Mouse (Mus musculus) kidney, embryonic 15.5 days (tissue): ENCODE measurements around the gene BC028528. TPM values are rescaled to one million over a fixed set of nuclear protein-coding genes. Genes with fewer than 3 reads are reported as not detected.
"Not testable (repeated sequence)": the region's sequence is repeated elsewhere in the genome, so short reads cannot be mapped to it uniquely, and the experiment has no call there.

Experiments used
- ATAC-seq: fragments of 200-750 bp; cut with Nextera tagmentation; replicated peaks from 2 replicates; pipeline ENCODE4 v1.8.0; 2017; ENCODE audit warnings: moderate TSS enrichment; ENCODE audit not compliant: low FRiP score
- H3K27ac ChIP-seq: fragments of 300-500 bp; sonication (generic); 2 replicates; pipeline ENCODE4 v1.5.1; 2015; ENCODE audit warnings: mild to moderate bottlenecking, inconsistent platforms
- H3K27me3 ChIP-seq: fragments of 300-500 bp; sonication (generic); 2 replicates; pipeline ENCODE4 v1.6.1; 2015; ENCODE audit warnings: inconsistent platforms
- H3K36me3 ChIP-seq: fragments of 300-500 bp; sonication (generic); 2 replicates; pipeline ENCODE4 v1.6.1; 2015; ENCODE audit warnings: inconsistent platforms
- H3K4me1 ChIP-seq: fragments of 300-500 bp; sonication (generic); 2 replicates; pipeline ENCODE4 v1.6.1; 2015; ENCODE audit warnings: inconsistent platforms
- H3K4me2 ChIP-seq: fragments of 300-500 bp; sonication (generic); 2 replicates; pipeline ENCODE4 v1.6.1; 2015; ENCODE audit warnings: moderate library complexity, mild to moderate bottlenecking, inconsistent platforms
- H3K4me3 ChIP-seq: fragments of 300-500 bp; sonication (generic); replicated peaks from 2 replicates; pipeline ENCODE4 v1.5.1; 2015; ENCODE audit warnings: mild to moderate bottlenecking, inconsistent platforms
- H3K9ac ChIP-seq: fragments of 300-500 bp; sonication (generic); 2 replicates; pipeline ENCODE4 v1.6.1; 2015; ENCODE audit warnings: mild to moderate bottlenecking, inconsistent platforms
- H3K9me3 ChIP-seq: fragments of 300-500 bp; sonication (generic); replicated peaks from 2 replicates; pipeline ENCODE4 v1.6.1; 2016; ENCODE audit warnings: inconsistent platforms
- WGBS: fragments of 180-500 bp; shearing (Covaris S2); methylation state at CpG from one replicate; pipeline ENCODE4 v1.1.7; 2015; ENCODE audit warnings: mixed read lengths; 5-methylcytosine and 5-hydroxymethylcytosine counted together
- polyA plus RNA-seq: library from polyadenylated mRNA; unstranded; fragments of >200 nt; fragmentation: Nextera tagmentation; extraction: Ambion mirVana; gene quantifications from 2 replicates; pipeline ENCODE4 v1.2.1, GENCODE M21; 2015

Gene BC028528
- polyA plus RNA-seq, 1 experiment from 2014 or later = 42.3 TPM

- Histone ChIP-seq H3K27ac (peak overlapping the region; percentile 90), H3K4me2 (peak overlapping the region; percentile 70), H3K4me1 (peaks cover 28% of the 10 kb centered on the region), H3K27me3 (no peaks in the 10 kb centered on the region), H3K4me3 (peak overlapping the region; percentile 90), H3K9ac (peak overlapping the region; percentile 47), H3K9me3 (no peaks in the 10 kb centered on the region), H3K36me3 (peaks cover 2% of the 10 kb centered on the region)
- WGBS = 62% methylated on average over 6 of the region's 6 CpGs
- no peak for ATAC-seq
These were observed 36.5 kb upstream of the BC028528 start for GRCm38 (mm10) chr3:95928261-95928657.

GRCm38 (mm10) chr3:95925087-95925486 is 33.3 kb upstream of the BC028528 start:
- peaks cover 8% of the 10 kb centered on the region for H3K4me1 ChIP-seq
- H3K9me3 ChIP-seq = no peaks in the 10 kb centered on the region
- H3K4me2 ChIP-seq = no peak overlapping the region
- H3K27ac ChIP-seq = no peak overlapping the region
- no peak overlapping the region for H3K9ac ChIP-seq
- H3K4me3 ChIP-seq = no peak overlapping the region
- WGBS = 79% methylated on average over 5 of the region's 5 CpGs
- H3K36me3 ChIP-seq = no peaks in the 10 kb centered on the region
- ATAC-seq = no peak
- no peaks in the 10 kb centered on the region for H3K27me3 ChIP-seq

DNA sequence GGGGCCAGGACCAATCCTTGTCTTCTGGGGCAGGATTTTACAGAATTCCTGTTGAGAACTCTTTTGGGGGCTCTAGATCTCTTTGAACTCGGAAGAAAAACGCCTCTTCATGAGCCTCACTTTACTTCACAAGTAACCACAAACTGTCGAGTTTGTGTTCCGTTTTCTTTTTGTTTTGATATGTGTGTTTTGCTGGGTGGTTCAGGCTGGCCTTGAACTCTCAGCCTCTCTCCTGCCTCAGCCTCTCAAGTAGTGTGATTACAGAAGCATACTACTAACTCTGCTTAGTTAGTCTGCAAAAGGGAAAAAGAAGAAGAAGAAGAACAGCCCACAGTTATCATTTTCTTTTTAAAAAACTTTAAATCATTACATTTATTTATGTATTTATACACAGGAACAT is 32.4 kb upstream of the BC028528 start:
- WGBS = 74% methylated on average over 4 of the region's 4 CpGs
- Histone ChIP-seq H3K27me3 (no peaks in the 10 kb centered on the region), H3K4me2 (no peak overlapping the region), H3K9me3 (no peaks in the 10 kb centered on the region), H3K36me3 (no peaks in the 10 kb centered on the region), H3K9ac (no peak overlapping the region), H3K4me3 (no peak overlapping the region), H3K4me1 (peaks cover 8% of the 10 kb centered on the region), H3K27ac (no peak overlapping the region)
- ATAC-seq = no peak

- H3K27ac ChIP-seq, H3K9me3 ChIP-seq, H3K4me2 ChIP-seq, H3K9ac ChIP-seq, H3K4me3 ChIP-seq, H3K27me3 ChIP-seq, H3K4me1 ChIP-seq, H3K36me3 ChIP-seq, ATAC-seq: not testable (repeated sequence)
- 89% methylated on average over 7 of the region's 7 CpGs for WGBS
These were observed 31.6 kb upstream of the BC028528 start for GRCm38 (mm10) chr3:95923429-95923828.

GRCm38 (mm10) chr3:95920532-95920931 is 28.7 kb upstream of the BC028528 start:
- H3K4me3 ChIP-seq, H3K9ac ChIP-seq, H3K27ac ChIP-seq, ATAC-seq, H3K9me3 ChIP-seq, H3K27me3 ChIP-seq, H3K4me1 ChIP-seq, H3K4me2 ChIP-seq, H3K36me3 ChIP-seq: not testable (repeated sequence)
- WGBS = 50% methylated on average over 2 of the region's 2 CpGs

DNA sequence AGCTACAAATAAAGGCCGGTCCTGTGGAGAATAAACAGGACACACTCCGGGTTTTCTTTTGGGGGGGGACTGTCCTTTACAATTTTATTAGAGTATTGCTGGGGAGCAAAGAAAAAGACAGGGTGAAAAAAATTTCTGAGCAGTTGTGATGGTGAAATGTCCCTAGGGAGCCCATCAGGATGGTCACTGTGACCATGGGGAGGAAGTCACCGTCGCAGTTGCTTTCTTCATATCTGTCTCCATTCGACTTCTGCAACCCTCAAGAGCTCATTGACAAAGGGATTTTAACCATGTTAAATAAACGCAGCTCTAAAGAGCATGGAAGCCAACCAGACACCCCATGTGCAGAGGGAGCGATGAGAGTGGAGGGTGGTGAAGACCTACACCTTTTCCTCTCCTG is 25.0 kb upstream of the BC028528 start:
- no peaks in the 10 kb centered on the region for H3K36me3 ChIP-seq
- H3K4me2 ChIP-seq = no peak overlapping the region
- ATAC-seq = no peak
- no peak overlapping the region for H3K9ac ChIP-seq
- no peak overlapping the region for H3K27ac ChIP-seq
- H3K4me3 ChIP-seq = no peak overlapping the region
- 75% methylated on average over 7 of the region's 7 CpGs for WGBS
- H3K27me3 ChIP-seq = no peaks in the 10 kb centered on the region
- H3K4me1 ChIP-seq = no peaks in the 10 kb centered on the region
- no peaks in the 10 kb centered on the region for H3K9me3 ChIP-seq

GRCm38 (mm10) chr3:95914706-95915105 is 22.9 kb upstream of the BC028528 start:
- Histone ChIP-seq H3K9me3 (no peaks in the 10 kb centered on the region), H3K4me3 (no peak overlapping the region), H3K27me3 (no peaks in the 10 kb centered on the region), H3K4me1 (no peaks in the 10 kb centered on the region), H3K9ac (no peak overlapping the region), H3K36me3 (no peaks in the 10 kb centered on the region), H3K4me2 (no peak overlapping the region), H3K27ac (no peak overlapping the region)
- no peak for ATAC-seq
- 88% methylated on average over 4 of the region's 4 CpGs for WGBS

DNA sequence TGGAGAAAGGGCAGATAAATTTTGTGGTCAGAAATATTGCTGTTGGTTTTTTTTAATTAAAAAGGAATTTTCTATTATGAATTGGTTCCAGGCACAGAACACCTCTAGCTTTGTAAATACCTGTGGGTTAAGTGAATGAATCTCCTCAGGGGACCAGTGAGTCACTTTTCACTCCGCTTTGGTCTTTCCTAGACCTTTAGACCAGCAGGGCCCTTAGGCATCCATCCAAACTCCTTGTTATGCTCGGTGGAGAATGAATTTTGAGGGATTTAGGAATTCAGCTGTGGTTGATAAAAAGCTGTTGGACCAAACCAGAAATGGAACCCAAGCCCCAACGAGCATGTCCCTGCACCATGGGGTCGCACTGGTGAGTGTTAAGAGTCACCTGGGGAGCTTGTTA is 15.8 kb upstream of the BC028528 start:
- WGBS = 48% methylated on average over 4 of the region's 4 CpGs
- Histone ChIP-seq H3K9me3 (no peaks in the 10 kb centered on the region), H3K27ac (no peak overlapping the region), H3K27me3 (peaks cover 12% of the 10 kb centered on the region), H3K36me3 (no peaks in the 10 kb centered on the region), H3K4me3 (no peak overlapping the region), H3K9ac (no peak overlapping the region), H3K4me1 (peaks cover 46% of the 10 kb centered on the region), H3K4me2 (no peak overlapping the region)
- ATAC-seq = no peak

GRCm38 (mm10) chr3:95906860-95907259 is 15.1 kb upstream of the BC028528 start:
- H3K27me3 ChIP-seq = peaks cover 12% of the 10 kb centered on the region
- H3K36me3 ChIP-seq = no peaks in the 10 kb centered on the region
- peak overlapping the region; percentile 76 for H3K4me2 ChIP-seq
- ATAC-seq = no peak
- H3K9ac ChIP-seq = no peak overlapping the region
- peaks cover 52% of the 10 kb centered on the region for H3K4me1 ChIP-seq
- WGBS = 0% methylated on average over 12 of the region's 12 CpGs
- no peak overlapping the region for H3K27ac ChIP-seq
- peak overlapping the region; percentile 38 for H3K4me3 ChIP-seq
- no peaks in the 10 kb centered on the region for H3K9me3 ChIP-seq

- Histone ChIP-seq H3K36me3 (no peaks in the 10 kb centered on the region), H3K27ac (no peak overlapping the region), H3K27me3 (peaks cover 12% of the 10 kb centered on the region), H3K4me1 (peaks cover 60% of the 10 kb centered on the region), H3K9me3 (no peaks in the 10 kb centered on the region), H3K4me3 (peak overlapping the region; percentile 38), H3K9ac (peak overlapping the region; percentile 36; the same call in 1 of the 2 replicates), H3K4me2 (peak overlapping the region; percentile 76)
- WGBS = 2% methylated on average over 12 of the region's 12 CpGs
- no peak for ATAC-seq
These were observed 14.2 kb upstream of the BC028528 start for GRCm38 (mm10) chr3:95905940-95906492.

- Histone ChIP-seq H3K27me3 (peaks cover 12% of the 10 kb centered on the region), H3K36me3 (no peaks in the 10 kb centered on the region), H3K4me2 (peak overlapping the region; percentile 76), H3K4me1 (peaks cover 61% of the 10 kb centered on the region), H3K9ac (peak overlapping the region; percentile 36), H3K9me3 (no peaks in the 10 kb centered on the region), H3K27ac (peak overlapping the region; percentile 64), H3K4me3 (peak overlapping the region; percentile 38)
- under 1% methylated on average over 18 of the region's 18 CpGs for WGBS
- peak; percentile 58 for ATAC-seq
These were observed 13.5 kb upstream of the BC028528 start for GRCm38 (mm10) chr3:95905146-95905939.

DNA sequence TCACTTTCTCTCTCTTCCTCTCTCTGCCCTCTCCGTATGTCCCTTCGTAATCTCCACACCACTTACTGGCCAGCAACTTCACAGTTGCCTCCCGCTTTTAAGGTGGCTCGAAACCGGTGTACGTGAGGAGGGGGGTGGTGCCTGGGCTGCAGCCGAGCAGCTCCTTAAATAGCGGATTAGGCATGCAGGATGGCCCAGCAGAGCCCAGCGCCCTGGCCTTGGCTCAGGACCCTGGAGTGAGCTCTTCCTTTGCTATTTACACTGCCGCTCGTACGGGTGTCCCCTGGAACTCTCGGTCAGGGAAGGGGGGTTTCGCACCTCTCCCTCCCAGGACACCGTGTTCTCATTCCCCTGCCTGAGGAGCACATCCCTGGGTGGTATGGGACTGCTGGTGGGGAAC is 12.8 kb upstream of the BC028528 start, which contains the start of gene Car14:
Gene Car14, minus strand, starts transcription at position 124 of the 400 bp plus-strand sequence.
- peak within 1 kb of the TSS; percentile 76 for H3K4me2 ChIP-seq
- WGBS = under 1% methylated on average over 15 of the region's 15 CpGs
- ATAC-seq = peak; percentile 33; the same call in 1 of the 2 replicates
- H3K4me1 ChIP-seq = peaks cover 68% of the 10 kb centered on the region
- H3K36me3 ChIP-seq = no peaks in the 10 kb centered on the region
- no peaks in the 10 kb centered on the region for H3K9me3 ChIP-seq
- H3K4me3 ChIP-seq = peak within 1 kb of the TSS; percentile 38
- H3K27ac ChIP-seq = peak within 1 kb of the TSS; percentile 64
- peak within 1 kb of the TSS; percentile 36 for H3K9ac ChIP-seq
- peaks cover 12% of the 10 kb centered on the region for H3K27me3 ChIP-seq
